Mouse (Mus musculus) megakaryocyte, embryonic 14.5 days (primary cell): ENCODE results near the gene Specc1.

Source experiments
- FLI1 ChIP-seq: IDR thresholded peaks from 2 replicates; pipeline ENCODE4 v1.6.1; 2012; ENCODE audit warnings: low read length, inconsistent platforms, mixed read lengths
- GATA1 ChIP-seq: IDR thresholded peaks from 3 replicates; pipeline ENCODE4 v1.6.1; 2012; ENCODE audit warnings: mixed read lengths, low read length, inconsistent platforms, borderline replicate concordance

- TF ChIP-seq GATA1: no peak
- no peak for TF ChIP-seq FLI1
These were observed at the start of gene Specc1 for GRCm38 (mm10) chr11:61956572-61957295.
